Mouse (Mus musculus) cerebellum, postnatal 36 days (tissue): ENCODE data around the gene Armc6.
"Not testable (repeated sequence)": the region's sequence is repeated elsewhere in the genome, so short reads cannot be mapped to it uniquely, and the experiment has no call there.

Experiments
- DNase-seq, 2 experiments: peaks; one replicate each; pipeline ENCODE4 v3.0.0; 2021 to 2022; ENCODE audit warnings: mixed read lengths in 2 of 2

Gene Armc6

DNA sequence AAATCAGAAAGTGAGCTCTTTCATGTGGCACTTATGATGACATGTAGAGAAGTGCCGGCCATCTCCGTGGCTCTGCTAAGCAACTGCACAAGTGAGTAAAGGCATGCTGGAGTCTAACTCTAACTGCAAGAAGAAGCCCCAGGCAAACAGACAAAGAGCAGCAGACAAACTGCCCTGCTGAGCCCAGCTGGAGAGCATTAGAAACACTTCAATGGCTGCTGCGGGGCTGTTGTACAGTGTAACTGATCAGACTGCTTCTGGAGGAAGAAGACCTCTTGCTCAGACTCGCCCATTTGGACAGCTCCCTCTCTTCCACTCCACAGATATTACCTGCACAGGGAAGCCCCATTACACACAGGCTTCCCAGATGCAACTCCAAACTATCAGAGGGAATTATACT is 6.3 kb downstream of the Armc6 start:
- no peak for DNase-seq

DNA sequence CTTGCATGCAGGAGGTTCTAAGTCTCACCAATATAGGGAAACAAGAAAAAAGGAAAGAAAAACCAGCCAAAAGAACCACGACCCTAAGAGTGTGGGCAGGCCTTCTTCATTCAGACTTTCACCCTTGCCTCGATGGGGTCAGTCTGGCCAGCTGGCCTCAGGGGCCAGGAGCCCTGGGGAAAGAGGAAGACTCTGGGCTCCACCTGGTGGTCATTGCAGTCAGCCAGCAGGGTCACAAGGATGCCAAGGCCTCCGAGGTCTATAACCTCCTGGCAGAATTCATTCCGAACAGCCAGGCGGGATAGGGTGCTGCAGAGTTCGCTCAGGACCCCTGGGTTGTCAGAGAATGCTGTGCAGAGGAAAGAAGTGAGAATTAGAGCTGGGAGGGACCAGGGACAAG is 10.9 kb downstream of the Armc6 start:
- DNase-seq, result peak; percentile 46

GRCm38 (mm10) chr8:70222041-70222440 is 12.2 kb downstream of the Armc6 start:
- DNase-seq, result no peak

DNA sequence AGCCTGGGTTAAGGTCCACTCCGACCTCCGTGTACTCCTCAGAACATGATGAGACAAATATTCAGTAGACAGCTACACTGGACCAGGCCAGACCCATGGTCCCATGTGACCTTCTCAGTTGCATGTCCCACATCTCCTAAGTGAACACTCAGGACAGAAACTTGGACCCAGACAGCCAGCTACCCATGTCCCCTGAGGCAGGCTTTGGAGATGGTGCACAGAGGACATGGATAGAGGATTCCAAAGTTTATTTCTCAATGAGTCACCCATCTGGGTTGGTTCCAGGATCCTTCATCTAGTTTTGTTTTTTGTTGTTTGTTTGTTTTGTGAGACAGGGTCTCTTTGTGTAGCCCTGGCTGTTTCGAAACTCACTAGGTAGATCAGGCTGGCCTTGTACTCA is 13.4 kb downstream of the Armc6 start:
- DNase-seq, result no peak

- peak; percentile 56 to 65 for DNase-seq
These were observed 13.9 kb downstream of the Armc6 start for GRCm38 (mm10) chr8:70220236-70220840.

GRCm38 (mm10) chr8:70219107-70219684 is 15.1 kb downstream of the Armc6 start:
- no peak for DNase-seq

- DNase-seq, result no peak
These were observed 16.8 kb downstream of the Armc6 start for GRCm38 (mm10) chr8:70217441-70217840.

DNA sequence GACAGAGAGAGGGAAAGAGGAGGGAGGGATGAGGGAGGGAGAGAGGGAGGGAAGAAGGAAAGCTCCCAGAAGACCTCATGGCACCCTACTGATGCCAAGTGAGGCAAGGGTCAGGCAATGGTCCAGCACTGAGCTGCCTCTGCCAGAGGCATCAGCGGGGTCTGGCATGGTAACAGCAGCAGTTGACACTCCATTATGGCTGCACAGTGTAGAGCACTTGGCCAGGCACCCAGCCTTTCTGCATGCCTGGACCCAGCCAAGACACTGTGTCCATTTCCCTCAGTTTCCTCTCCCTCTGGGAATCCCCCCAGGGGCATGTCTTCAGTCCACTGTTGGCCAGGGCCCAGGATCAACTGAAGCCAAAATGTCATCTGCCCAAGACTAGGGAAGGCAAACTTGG is 17.7 kb downstream of the Armc6 start:
- peak; percentile 68 to 76 for DNase-seq

- DNase-seq, result not testable (repeated sequence)
These were observed 18.1 kb downstream of the Armc6 start for GRCm38 (mm10) chr8:70216161-70216560.

DNA sequence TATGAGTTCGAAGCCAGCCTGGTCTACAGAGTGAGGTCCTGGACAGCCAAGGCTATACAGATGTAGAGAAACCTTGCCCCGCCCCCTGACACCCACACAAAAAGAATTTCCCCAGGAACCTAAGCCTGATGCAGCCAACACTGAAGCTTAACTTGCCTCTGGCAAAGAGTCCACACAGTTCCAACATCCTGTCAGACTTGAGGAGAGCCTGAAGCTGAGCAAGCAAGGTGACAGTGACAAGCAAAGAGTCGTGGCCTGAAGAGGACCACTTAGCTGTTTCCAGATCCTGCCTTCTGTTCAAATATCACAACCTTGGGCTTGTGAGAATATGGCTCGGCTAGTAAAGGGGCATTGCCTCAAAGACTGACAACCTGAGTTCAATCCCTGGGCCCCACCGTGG is 19.2 kb downstream of the Armc6 start:
- no peak for DNase-seq

GRCm38 (mm10) chr8:70214411-70214810 is 19.9 kb downstream of the Armc6 start:
- DNase-seq, result no peak

DNA sequence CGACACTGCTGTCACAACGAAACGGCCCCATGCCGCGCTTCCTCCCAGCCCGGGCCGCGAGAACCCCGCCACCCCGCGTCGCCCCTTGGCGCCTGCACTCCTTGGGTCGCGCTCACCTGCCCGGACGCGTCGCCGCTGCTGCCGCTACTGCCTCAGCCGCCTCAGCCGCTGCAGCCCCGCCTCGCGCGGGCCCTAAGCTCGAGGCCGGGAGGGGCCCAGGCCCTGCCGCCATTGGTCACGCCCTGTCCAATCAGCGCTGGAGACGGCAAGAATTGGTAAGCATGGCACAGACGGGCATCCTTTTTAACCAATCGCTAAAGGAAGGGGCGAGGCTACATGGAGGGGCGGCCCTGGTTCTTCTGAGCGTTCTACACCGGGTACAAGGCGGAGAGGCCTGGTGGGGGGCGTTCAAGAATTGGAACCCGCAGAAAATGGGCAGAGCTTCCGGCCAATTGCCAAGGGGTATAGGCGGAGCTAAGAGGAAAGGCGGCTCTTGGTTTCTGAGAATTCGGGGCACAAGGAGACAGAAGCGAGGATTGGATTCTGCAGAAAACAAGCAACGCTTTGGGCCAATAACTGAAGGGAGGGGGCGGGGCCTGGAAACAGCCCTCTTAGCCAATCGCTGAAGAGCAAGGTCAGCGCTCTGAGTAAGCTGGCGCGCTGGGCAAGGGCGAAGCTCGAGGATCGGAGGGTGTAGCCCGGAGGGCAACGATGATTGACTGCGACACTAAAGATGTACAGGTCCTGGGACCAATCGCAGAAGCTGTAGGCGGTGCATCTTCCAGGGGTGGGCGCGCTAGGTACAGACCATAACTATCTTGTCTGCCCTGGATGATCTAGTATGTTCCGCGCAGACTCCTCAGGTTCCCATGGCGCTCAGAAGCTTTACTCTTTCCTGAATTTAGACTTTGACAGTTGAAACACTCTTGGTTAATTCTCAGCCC is 21.9 kb downstream of the Armc6 start, which contains the start of gene Slc25a42:
Gene Slc25a42, minus strand, starts transcription at position 194 of the 944 bp plus-strand sequence.
- peak; percentile 98 to 99 for DNase-seq

- peak in 1 of 2 experiments; percentile 57 for DNase-seq
These were observed 22.5 kb downstream of the Armc6 start for GRCm38 (mm10) chr8:70211726-70212111.

DNA sequence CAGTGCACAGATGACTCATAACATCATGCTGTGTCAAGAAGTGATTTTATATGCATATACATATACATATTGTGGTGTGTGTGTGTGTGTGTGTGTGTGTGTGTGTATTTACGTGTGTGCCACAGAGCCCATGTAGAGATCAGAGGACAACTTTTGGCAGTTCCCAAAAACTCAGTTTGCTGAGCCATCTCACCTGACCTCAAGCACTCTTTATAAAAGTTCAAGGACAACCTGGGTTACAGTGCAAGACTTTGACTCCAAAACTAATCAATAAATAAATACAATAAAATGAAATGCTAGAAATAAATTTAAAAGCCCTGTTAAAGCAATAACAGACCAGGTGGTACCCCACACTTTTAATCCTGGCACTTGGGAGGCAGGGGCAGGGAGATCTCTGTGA is 23.0 kb downstream of the Armc6 start:
- no peak for DNase-seq

DNA sequence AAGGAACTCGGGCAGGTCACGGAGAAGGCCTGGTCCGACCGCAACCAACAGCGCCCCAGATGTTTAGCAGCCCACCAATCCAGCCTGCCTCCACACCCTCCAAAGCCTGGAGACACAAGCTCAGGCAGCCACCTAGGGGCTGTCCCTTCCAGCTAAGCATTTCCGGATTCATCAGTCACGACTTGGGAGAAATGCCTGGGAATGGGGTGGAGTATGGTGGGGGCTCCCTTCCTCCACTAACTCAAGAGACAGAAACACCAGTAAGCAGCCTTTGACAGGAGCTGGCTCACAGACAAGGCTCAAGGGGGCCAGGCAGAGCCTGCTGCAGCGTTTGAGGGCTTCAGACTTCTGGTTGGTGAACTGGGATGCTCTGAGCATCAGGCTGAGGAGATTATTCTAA is 23.7 kb downstream of the Armc6 start:
- no peak for DNase-seq

DNA sequence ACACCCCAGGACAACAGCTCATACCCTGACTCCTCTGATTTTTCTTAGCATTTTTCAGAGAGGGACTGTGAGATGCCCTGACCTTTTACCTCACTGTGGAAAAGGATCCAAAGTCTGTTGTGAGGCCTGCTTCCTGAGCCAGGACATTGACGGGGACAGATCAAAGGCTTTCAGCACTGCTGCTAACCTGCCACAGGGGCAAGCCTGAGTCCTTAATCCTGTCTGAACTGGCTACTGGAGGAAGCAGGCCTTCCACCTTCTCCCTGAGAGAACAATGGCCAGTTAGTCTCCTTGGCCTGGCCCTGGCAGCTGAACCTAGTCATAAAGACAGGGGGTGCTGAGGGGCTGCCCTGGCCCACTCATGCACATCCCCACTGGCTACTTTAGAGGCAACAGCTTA is 26.1 kb downstream of the Armc6 start:
- no peak for DNase-seq

GRCm38 (mm10) chr8:70204757-70205156 is 29.5 kb downstream of the Armc6 start:
- no peak for DNase-seq

DNA sequence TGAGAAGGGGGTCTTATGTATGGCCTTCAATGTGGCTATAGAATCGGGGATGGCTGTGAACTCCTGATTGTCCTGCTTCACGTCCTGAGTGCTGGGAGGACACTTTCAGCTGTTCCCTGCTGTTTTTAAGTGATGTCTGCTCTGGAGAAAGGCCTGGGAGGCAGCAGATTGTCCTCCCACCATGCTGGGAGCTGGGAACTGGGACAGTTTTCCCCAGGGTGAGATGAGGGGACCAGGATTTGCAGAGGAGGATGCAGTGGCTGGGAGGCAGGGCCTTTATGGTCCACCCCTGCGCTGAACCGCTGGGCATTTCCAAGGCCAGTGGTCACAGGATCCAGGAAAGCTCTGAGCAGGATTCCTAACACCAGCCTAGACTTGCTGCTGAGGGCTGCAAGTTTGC is 31.2 kb downstream of the Armc6 start:
- DNase-seq, result no peak

GRCm38 (mm10) chr8:70201417-70201816 is 32.8 kb downstream of the Armc6 start:
- no peak for DNase-seq

DNA sequence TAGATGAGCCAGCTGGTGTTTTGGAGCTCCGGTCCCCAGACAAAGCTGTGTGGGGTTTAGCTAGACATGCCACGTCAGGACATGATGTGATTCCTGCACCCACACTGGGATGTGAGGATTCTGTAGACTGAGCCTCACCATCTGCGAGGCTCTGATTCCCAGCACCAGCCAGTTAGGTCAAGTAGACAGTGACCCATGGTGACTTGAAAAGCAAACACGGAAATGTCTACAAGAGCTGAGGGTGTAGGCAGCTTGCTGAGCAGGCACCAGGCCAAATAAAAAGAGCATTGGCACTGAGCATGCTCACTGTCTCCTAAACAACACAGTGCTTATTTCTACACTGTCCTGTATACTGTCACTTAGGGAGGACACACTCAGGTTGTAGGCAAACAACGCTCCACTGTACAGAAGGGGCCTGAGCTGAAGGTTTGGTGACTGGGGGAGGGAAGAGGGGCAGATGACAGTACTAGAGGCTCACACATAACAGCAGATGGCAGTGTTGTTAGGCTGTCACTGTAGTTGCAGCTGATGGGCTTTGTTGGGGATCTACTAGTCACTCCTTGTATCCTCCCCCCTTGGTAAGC is 34.1 kb downstream of the Armc6 start:
- DNase-seq, result peak; percentile 59 to 67

DNA sequence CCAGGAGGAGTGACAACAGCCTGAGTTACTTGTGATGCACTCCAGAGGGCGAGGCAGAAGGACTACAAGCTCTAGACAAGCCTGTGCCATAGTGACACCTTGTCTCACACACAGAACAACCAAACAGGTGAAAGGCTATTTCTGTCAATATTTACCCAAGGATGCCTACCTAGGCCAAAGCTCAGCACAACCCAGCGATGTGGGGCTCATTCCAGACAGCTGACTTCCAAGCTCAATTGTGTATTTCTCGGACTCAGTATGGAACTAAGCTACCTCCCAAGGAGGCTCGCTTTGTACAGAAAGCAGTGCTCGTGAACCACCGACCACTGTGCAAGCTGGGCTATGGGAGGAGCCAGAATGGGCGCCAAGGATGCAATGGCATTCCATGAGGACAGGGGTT is 36.7 kb downstream of the Armc6 start:
- no peak for DNase-seq

DNA sequence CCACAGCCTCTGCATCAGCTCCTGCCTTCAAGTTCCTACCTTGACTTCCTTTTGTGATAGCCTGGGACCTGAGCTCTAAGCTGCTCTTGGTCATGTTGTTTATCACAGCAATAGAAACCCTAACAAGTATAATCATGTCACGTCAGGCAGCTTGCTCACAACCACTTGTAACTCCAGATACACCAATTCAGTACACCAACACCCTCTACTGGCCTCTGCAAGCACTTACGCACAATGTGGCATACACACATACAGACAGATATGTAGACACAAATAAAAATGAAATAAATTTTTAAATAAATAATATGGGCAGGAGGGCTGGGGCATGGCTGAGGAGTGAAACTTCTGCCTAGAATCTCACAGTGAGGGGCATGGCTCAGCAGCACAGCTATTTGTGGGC is 38.5 kb downstream of the Armc6 start:
- DNase-seq, result no peak

- no peak for DNase-seq
These were observed 40.1 kb downstream of the Armc6 start for GRCm38 (mm10) chr8:70194191-70194590.
